Mouse (Mus musculus) cerebellum, adult 11-12 months (tissue): ENCODE results near the gene Cadps.

Experiments
- DNase-seq: peaks from one replicate; pipeline ENCODE4 v3.0.0; 2022

Cadps gene

DNA sequence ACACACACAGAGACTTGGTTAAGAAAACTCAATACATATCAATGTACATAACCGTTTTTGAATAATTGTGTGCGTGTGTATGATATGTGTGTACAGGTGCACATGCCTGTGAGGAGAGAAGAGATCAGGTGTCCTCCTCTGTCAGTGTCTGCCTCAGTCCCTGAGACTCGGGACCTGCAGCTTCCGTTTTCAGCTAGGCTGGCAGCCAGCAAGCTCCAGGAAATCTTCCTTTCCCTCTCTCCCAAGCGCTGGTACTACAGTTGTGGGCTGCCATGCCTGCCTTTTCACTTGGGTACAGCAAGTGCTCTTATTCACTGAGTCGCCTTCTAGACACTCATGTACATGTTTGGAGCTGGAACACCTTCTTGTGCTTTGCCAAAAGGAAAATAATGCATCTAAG lies 435.7 kb downstream of the Cadps start:
- no peak for DNase-seq

- no peak for DNase-seq
These were observed 445.0 kb downstream of the Cadps start for GRCm38 (mm10) chr14:12377883-12378282.

GRCm38 (mm10) chr14:12377289-12377688 lies 445.6 kb downstream of the Cadps start:
- DNase-seq, result no peak

- no peak for DNase-seq
These were observed 447.4 kb downstream of the Cadps start for GRCm38 (mm10) chr14:12375451-12375850.

- DNase-seq, result no peak
These were observed 472.5 kb downstream of the Cadps start for GRCm38 (mm10) chr14:12350271-12350916.

- DNase-seq, result no peak
These were observed 473.4 kb downstream of the Cadps start for GRCm38 (mm10) chr14:12349334-12350090.

- DNase-seq, result no peak
These were observed 474.8 kb downstream of the Cadps start, which contains the start of gene Fezf2 for GRCm38 (mm10) chr14:12348089-12348488. Gene Fezf2, minus strand, starts transcription at chr14:12348189.

- DNase-seq, result no peak
These were observed 475.8 kb downstream of the Cadps start for GRCm38 (mm10) chr14:12346865-12347600.

- no peak for DNase-seq
These were observed 476.6 kb downstream of the Cadps start for GRCm38 (mm10) chr14:12346011-12346864.

- DNase-seq, result no peak
These were observed 477.5 kb downstream of the Cadps start for GRCm38 (mm10) chr14:12345241-12345921.

GRCm38 (mm10) chr14:12344746-12345240 lies 478.1 kb downstream of the Cadps start:
- no peak for DNase-seq

GRCm38 (mm10) chr14:12344061-12344745 lies 478.7 kb downstream of the Cadps start:
- no peak for DNase-seq

- DNase-seq, result no peak
These were observed 479.4 kb downstream of the Cadps start for GRCm38 (mm10) chr14:12343451-12343941.

GRCm38 (mm10) chr14:12342458-12343131 lies 480.3 kb downstream of the Cadps start:
- DNase-seq, result no peak

- DNase-seq, result no peak
These were observed 481.0 kb downstream of the Cadps start for GRCm38 (mm10) chr14:12341789-12342457.

DNA sequence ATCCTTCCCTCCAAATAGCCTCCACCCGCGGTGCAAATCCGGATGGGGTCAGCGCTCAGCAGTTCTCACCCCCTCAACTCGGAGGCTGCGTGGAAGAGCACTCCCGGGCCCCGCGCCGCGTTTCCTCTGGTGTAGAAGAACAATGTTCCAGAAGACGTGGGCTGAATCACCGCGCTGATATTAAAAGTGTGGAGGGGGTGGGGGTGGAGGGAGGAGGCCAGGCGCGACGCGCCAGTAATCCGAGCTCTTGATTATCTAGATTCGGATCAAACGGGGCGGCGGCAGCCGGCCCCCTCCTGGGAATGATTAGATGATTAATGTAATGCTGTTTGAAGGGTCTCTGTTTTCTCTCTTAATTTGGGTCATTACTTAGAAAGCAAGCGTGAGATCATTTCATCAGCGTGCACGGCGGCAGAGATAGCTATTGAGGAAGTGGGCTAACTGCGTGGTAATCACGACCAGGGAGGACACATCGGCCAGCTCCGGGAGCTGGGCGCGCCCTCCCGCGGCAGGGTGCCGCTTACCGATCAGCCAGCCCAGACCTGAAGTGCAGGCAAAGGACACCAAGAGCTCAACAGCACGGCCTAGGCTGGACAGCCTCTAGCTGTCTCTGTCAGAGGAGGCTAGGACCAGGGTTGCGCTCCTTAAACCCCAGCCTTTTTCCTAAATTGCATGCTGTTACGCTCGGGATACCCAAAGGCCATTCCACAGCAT lies 481.6 kb downstream of the Cadps start:
- no peak for DNase-seq

DNA sequence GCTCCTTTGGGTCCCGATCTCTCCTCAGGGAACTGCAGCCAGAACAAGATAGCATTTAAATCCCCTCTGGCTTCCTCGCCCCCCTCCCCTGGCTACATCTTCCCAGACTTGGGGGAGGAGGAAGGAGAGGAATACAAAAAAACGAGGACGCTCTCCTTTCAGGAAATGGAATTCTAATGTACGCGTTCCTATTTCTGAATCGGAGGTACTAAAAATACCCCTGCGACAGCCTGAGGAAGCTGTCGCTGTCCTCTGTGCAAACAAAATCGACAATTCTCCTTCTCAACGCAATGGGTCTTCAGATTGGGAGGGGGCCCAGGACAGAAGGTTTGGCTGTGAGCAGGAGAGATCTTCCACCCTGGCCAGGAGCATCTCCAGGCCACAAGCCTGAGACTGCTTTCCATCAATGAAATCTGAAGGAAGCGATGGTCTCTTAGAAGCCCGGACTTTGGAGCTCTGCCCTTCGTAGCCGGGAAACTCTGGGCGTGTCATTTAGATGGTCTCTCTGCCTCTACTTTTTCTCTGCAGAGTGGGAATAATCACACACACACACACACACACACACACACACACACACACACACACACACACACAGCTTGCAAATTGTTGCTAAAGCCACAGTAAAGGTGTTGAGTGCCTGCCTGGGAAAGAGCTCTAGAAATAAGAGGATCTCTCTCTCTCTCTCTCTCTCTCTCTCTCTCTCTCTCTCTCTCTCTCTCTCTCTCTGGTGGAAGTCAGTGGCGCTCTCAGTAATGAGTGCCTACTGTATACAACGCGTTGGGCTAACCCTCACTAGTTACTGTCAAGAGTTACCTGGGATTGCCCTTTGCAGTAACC lies 482.4 kb downstream of the Cadps start:
- no peak for DNase-seq
